Mouse (Mus musculus): ENCODE data around the gene Spata16.

GRCm38 (mm10) chr3:26796954-26797353, 159.5 kb downstream of the Spata16 start:
- TF ChIP-seq ZC3H11A (IDR thresholded peaks at IDR 0.05; ENCODE audit: borderline replicate concordance, low read depth, low read length) = no peak
- TF ChIP-seq MAFK (IDR thresholded peaks at IDR 0.05; ENCODE audit: insufficient read depth, low read depth, low read length) = no peak
- no peak for TF ChIP-seq ZNF384 (IDR thresholded peaks at IDR 0.05; ENCODE audit: low read depth, low read length)
- TF ChIP-seq HCFC1 (IDR thresholded peaks at IDR 0.05; ENCODE audit: borderline replicate concordance, insufficient read depth, low read length) = no peak
